Mouse (Mus musculus): ENCODE measurements at regions not wholly inside any gene's neighbourhood (a gene's known extent, or its start where the extent isn't known, plus 50 kb on each side); places are given as distances from the start of the nearest gene placed in this dataset.

DNA sequence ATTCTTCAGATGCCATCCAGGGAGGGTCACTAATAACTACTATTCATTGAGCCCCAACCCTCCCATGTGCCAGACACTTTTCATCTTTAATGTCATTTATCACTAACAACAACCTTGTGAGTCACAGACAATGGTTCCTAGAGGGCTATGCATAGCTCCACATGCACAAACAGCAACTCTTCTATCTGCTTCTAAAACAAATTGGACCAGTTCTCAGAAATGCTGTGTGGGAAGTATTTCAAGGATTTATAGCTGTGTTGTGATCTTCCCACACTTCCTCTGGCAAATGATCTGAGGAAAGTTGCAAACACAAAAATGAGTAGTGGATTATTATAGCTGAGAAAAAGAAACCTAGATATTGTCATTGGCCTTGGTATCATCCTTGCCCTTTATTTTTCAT is 474.3 kb upstream of the Arrdc3 start:
- TF ChIP-seq CTCF (IDR thresholded peaks at IDR 0.05; ENCODE audit: low read depth, low read length) (no peak), POLR2A (IDR thresholded peaks at IDR 0.05; ENCODE audit: extremely low read depth, insufficient read depth, low read length) (no peak)
